Mouse (Mus musculus) G1E (cell line): ENCODE measurements around the gene Myzap. TPM values are rescaled to one million over a fixed set of nuclear protein-coding genes. Genes with fewer than 3 reads are reported as not detected.
A peak's percentile ranks its signal among the peaks of the same experiment; 100 is the strongest.

Experiments
- ATAC-seq: 2 replicates; pipeline ENCODE4 v1.8.0; 2016; ENCODE audit warnings: mild to moderate bottlenecking; ENCODE audit not compliant: insufficient number of reproducible peaks, poor library complexity, low FRiP score, severe bottlenecking; ENCODE audit errors: extremely low read depth
- DNase-seq: peaks from one replicate; pipeline ENCODE4 v3.0.0; 2012; ENCODE audit warnings: low spot score
- H3K27me3 ChIP-seq: 2 replicates; pipeline ENCODE4 v1.6.1; 2012; ENCODE audit warnings: mild to moderate bottlenecking, low read length, inconsistent platforms; ENCODE audit not compliant: insufficient read depth
- H3K36me3 ChIP-seq: replicated peaks from 2 replicates; pipeline ENCODE3; 2012; ENCODE audit warnings: mild to moderate bottlenecking, inconsistent platforms
- H3K4me1 ChIP-seq: 2 replicates; pipeline ENCODE4 v1.6.1; 2012; ENCODE audit warnings: low read depth, low read length, inconsistent platforms, mixed read lengths; ENCODE audit not compliant: insufficient read depth
- H3K4me3 ChIP-seq: 2 replicates; pipeline ENCODE4 v1.5.1; 2012; ENCODE audit warnings: low read depth, mild to moderate bottlenecking, inconsistent platforms, low read length, moderate library complexity, mixed read lengths
- H3K9me3 ChIP-seq: replicated peaks from 2 replicates; pipeline ENCODE4 v1.6.1; 2012; ENCODE audit warnings: inconsistent platforms
- CTCF ChIP-seq: IDR thresholded peaks from 2 replicates; pipeline ENCODE4 v1.5.1; 2012; ENCODE audit warnings: low read depth, low read length, inconsistent platforms, mixed read lengths
- GATA1 ChIP-seq: IDR thresholded peaks from 2 replicates; pipeline ENCODE4 v1.6.1; 2012; ENCODE audit warnings: borderline replicate concordance, low read length, inconsistent platforms, mixed read lengths
- GATA2 ChIP-seq: IDR thresholded peaks from 2 replicates; pipeline ENCODE4 v1.6.1; 2012; ENCODE audit warnings: low read depth, low read length, inconsistent platforms, borderline replicate concordance
- POLR2AphosphoS5 ChIP-seq: IDR thresholded peaks from 2 replicates; pipeline ENCODE4 v1.6.1; 2012; ENCODE audit warnings: low read depth, low read length, inconsistent platforms; ENCODE audit not compliant: insufficient replicate concordance
- TAL1 ChIP-seq: conservative IDR thresholded peaks from 2 replicates; pipeline ENCODE4 v1.6.1; 2012; ENCODE audit warnings: low read depth, low read length, inconsistent platforms, mixed read lengths
- polyA plus RNA-seq: library from polyadenylated mRNA; stranded (reverse); fragments of >175 nt; gene quantifications from 2 replicates; pipeline ENCODE4 v1.2.3, GENCODE M21; 2012
- total RNA-seq, 2 experiments: library from RNA; stranded (forward) in 1 of 2; stranded (reverse) in 1 of 2; fragments of 200-1000 nt in 1 of 2; fragments of >200 nt in 1 of 2; fragmentation: Nextera tagmentation in 1 of 2; gene quantifications; 2 replicates each; pipeline ENCODE4 v1.2.3; 2014 to 2017

Myzap gene
- total and polyA plus RNA-seq, 3 experiments: under 0.01 TPM; not detected in 2

DNA sequence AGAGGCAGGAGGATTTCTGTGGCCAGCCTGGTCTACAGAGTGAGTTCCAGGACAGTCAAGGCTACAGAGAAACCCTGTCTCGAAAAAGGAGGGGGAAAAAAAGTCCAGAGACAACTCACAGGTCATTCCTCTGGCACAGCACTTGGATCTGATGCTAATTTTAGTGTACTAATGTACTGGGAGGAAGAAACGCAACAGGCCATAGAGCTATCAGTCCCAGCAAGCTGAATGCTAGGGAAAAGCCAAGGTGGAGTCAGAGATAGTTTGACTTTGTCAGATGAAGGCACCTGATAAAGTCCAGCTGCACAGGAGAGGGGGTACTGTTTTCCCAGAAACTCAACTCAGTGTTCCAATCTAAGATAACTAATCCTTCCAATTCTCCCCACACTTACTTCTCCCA lies 111.9 kb downstream of the Myzap start:
- Histone ChIP-seq H3K9me3 (no peaks in the 10 kb centered on the region), H3K4me1 (peaks cover 55% of the 10 kb centered on the region), H3K27me3 (no peaks in the 10 kb centered on the region), H3K36me3 (peaks cover 81% of the 10 kb centered on the region), H3K4me3 (no peak overlapping the region)
- no peak for DNase-seq
- TF ChIP-seq GATA1 (no peak), TAL1 (peak; percentile 60; the same call in 1 of the 2 replicates)
- ATAC-seq: peak; percentile 50; the same call in 1 of the 2 replicates

DNA sequence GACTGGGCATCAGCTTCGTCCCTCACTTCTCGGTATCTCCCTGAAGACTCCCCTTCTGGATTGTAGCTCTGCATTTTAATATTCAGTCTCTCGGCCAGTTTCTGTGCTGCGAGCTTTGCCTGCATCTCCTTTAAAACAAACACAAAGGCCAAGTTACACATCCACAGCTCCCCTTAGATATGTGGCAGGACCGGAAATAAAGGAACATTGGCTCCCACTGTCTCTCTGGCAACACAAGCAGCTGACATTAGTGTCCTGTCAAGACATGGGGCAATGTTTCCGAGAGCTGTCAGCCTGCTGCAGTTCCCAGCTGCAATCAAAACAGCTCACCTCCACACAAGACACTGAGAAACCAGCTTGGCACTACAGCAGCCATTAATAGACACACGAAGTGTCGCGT lies 112.7 kb downstream of the Myzap start:
- H3K9me3 ChIP-seq: no peaks in the 10 kb centered on the region
- DNase-seq (no peak), ATAC-seq (no peak)
- no peaks in the 10 kb centered on the region for H3K27me3 ChIP-seq
- H3K4me3 ChIP-seq: no peak overlapping the region
- peaks cover 55% of the 10 kb centered on the region for H3K4me1 ChIP-seq
- H3K36me3 ChIP-seq: peaks cover 89% of the 10 kb centered on the region
- TF ChIP-seq CTCF (no peak), TAL1 (no peak), GATA2 (no peak), POLR2AphosphoS5 (no peak), GATA1 (no peak)

DNA sequence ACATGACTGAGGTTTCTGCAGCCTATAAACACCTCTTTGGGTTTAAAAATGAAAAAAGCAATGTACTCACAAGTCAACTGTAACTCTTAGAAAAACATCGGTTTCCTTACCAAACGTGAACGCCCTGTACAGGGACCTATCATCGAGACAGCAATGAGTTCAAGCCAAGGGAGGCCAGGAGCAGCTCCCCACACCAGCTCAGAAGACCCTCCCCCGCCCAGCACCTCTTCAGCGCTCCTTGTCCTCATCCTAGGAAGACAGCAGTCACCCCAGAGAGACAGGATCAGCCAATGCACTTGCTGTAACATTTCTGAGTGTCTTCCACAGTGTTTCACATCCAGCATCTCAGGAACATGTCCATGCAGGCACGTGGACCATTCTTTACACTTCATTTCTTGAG lies 113.6 kb downstream of the Myzap start:
- DNase-seq: no peak

DNA sequence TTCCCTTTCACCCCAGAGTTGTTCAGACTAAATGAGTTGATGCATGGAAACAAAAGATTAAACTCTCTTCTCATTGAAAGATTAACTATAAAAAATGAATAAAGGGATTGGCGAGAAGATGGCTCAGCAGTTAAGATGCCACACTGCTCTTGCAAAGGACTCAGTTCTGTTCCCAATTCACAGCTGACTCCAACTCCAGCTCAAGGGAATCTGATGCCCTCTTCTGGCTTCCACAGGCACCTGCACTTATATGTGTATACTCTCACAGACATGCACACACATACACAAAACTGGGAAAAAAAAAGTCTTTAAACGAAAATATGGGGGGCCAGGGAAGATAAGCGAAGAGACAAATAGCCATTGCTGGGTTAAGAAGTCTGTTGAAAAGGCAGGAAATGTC lies 115.6 kb downstream of the Myzap start:
- ATAC-seq (no peak), DNase-seq (no peak)
- Histone ChIP-seq H3K4me3 (no peak overlapping the region), H3K36me3 (peaks cover 79% of the 10 kb centered on the region), H3K9me3 (no peaks in the 10 kb centered on the region), H3K4me1 (peaks cover 35% of the 10 kb centered on the region), H3K27me3 (no peaks in the 10 kb centered on the region)
- no peak for TF ChIP-seq GATA2

More for the DNA sequence above, 113.6 kb downstream of the Myzap start:
- no peak overlapping the region for H3K4me3 ChIP-seq
- peaks cover 94% of the 10 kb centered on the region for H3K36me3 ChIP-seq
- TF ChIP-seq TAL1: no peak
- no peak for TF ChIP-seq GATA1
- TF ChIP-seq GATA2: no peak
- TF ChIP-seq POLR2AphosphoS5: no peak
- TF ChIP-seq CTCF: no peak
- no peak for ATAC-seq
- H3K4me1 ChIP-seq: peaks cover 54% of the 10 kb centered on the region
- H3K27me3 ChIP-seq: no peaks in the 10 kb centered on the region
- H3K9me3 ChIP-seq: no peaks in the 10 kb centered on the region

DNA sequence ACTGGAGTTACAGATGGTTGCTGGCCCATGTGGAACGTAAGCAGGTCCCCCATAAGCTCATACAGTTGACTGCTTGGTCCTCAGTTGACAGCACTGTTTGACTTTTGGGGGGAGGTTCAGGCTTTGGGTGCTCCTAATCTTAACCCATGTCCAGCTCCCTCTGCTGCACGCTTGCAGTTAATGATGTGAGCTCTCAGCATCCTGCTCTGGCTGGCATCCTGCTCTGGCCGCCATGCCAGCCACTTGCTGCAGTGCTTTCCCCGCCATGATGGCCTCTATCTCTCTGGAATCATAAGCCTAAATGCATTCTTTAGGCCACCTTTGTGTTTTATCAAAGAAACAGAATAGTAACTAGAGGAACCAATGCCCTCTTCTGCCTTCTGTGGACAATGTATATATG lies 116.6 kb downstream of the Myzap start:
- no peaks in the 10 kb centered on the region for H3K27me3 ChIP-seq

DNA sequence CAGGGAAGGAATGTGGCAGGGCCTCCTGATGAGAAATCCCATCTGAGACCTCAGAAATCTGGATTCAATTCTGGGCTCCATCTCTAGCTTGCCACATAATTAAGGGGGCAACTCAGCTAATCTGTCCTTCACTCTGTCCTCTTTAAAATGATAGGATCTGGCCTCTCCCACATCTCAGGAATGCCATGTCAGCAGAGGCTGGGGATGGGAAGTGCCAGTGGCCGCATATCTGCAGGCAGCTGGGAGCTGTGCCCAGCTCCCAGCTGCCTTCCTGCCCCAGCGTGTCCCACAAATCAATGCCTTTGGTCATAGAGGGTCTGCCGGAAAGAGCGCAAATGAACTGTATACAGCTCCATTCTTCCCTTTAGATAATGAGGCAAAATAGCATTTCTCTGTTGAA lies 124.7 kb downstream of the Myzap start:
- ATAC-seq (no peak), DNase-seq (no peak)
- TF ChIP-seq TAL1 (no peak), GATA2 (no peak), CTCF (no peak), GATA1 (no peak), POLR2AphosphoS5 (no peak)
- peaks cover 10% of the 10 kb centered on the region for H3K27me3 ChIP-seq
- H3K36me3 ChIP-seq: no peaks in the 10 kb centered on the region
- H3K4me1 ChIP-seq: 0 out of 2 replicates have a peak, but pooled peaks cover 2% of the 10 kb centered on the region
- no peak overlapping the region for H3K4me3 ChIP-seq
- no peaks in the 10 kb centered on the region for H3K9me3 ChIP-seq

More for the DNA sequence above, 116.6 kb downstream of the Myzap start:
- no peak for DNase-seq
- Histone ChIP-seq H3K36me3 (peaks cover 68% of the 10 kb centered on the region), H3K4me1 (peaks cover 27% of the 10 kb centered on the region), H3K4me3 (no peak overlapping the region), H3K9me3 (no peaks in the 10 kb centered on the region)
- ATAC-seq: no peak
- no peak for TF ChIP-seq GATA2
- TF ChIP-seq CTCF: no peak
- no peak for TF ChIP-seq TAL1
- no peak for TF ChIP-seq POLR2AphosphoS5
- TF ChIP-seq GATA1: no peak

DNA sequence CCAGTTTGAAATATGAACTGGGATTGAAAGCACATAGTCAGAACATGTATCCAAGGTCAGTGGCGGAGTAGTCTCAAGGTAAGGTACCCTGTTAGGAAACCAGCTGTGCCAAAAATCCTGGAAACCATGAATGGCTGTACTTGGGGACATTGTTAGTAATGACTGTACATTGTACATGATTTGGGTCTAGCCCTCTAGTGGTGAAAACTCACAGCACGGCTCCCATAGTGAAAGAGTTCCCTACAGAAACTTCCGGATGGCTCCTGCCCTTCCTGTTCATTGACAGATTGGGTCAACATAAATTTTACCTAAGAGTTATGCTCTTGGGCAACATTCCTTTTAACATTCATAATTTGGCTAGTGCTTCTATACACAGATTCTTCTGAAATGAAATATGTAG lies 126.0 kb downstream of the Myzap start:
- no peak overlapping the region for H3K4me3 ChIP-seq
- DNase-seq (no peak), ATAC-seq (no peak)
- 0 out of 2 replicates have a peak, but pooled peaks cover 2% of the 10 kb centered on the region for H3K4me1 ChIP-seq
- peaks cover 14% of the 10 kb centered on the region for H3K27me3 ChIP-seq
- H3K36me3 ChIP-seq: no peaks in the 10 kb centered on the region
- no peaks in the 10 kb centered on the region for H3K9me3 ChIP-seq
- TF ChIP-seq CTCF (peak; percentile 35; the same call in 1 of the 2 replicates), GATA2 (no peak), TAL1 (no peak), GATA1 (no peak), POLR2AphosphoS5 (no peak)
